Mouse (Mus musculus) CH12.LX (cell line): ENCODE measurements around the gene Ralb. TPM values are rescaled to one million over a fixed set of nuclear protein-coding genes. Genes with fewer than 3 reads are reported as not detected.

ENCODE experiments used
- DNase-seq: peaks from one replicate; pipeline ENCODE4 v3.0.0-alpha.2; 2013; ENCODE audit errors: extremely low read depth
- H3K27ac ChIP-seq: 2 replicates; pipeline ENCODE4 v1.5.1; 2012; ENCODE audit warnings: low read depth, mild to moderate bottlenecking, control low read depth, moderate library complexity; ENCODE audit not compliant: insufficient read depth
- H3K27me3 ChIP-seq: replicated peaks from 2 replicates; pipeline ENCODE3; 2012; ENCODE audit warnings: inconsistent platforms
- H3K36me3 ChIP-seq, 2 experiments: replicated peaks in 1 of 2; 2 replicates each; pipeline versions ENCODE3 to v1.6.1; 2012; ENCODE audit warnings: inconsistent platforms in 1 of 2, low read length in 1 of 2, mild to moderate bottlenecking in 1 of 2, mixed read lengths in 1 of 2, moderate library complexity in 1 of 2; ENCODE audit not compliant: control insufficient read depth in 1 of 2, insufficient read depth in 1 of 2
- H3K4me1 ChIP-seq, 2 experiments: 2 replicates each; pipeline ENCODE4 v1.6.1; 2012; ENCODE audit warnings: inconsistent platforms in 1 of 2, moderate library complexity in 1 of 2; ENCODE audit not compliant: insufficient read depth in 2 of 2, control insufficient read depth in 1 of 2
- H3K4me2 ChIP-seq: 2 replicates; pipeline ENCODE4 v1.6.1; 2012; ENCODE audit warnings: low read depth, mild to moderate bottlenecking, control low read depth; ENCODE audit not compliant: poor library complexity, insufficient read depth, severe bottlenecking
- H3K4me3 ChIP-seq, 3 experiments: fragments of 150-350 bp in 1 of 3; sonication (generic) in 1 of 3; replicated peaks in 1 of 3; 2 replicates each; pipeline versions ENCODE3 to v1.5.1; 2011 to 2012; ENCODE audit warnings: low read depth in 2 of 3, low read length in 2 of 3, mild to moderate bottlenecking in 2 of 3, moderate library complexity in 2 of 3, control low read depth in 1 of 3, improper control_type of control experiment in 1 of 3, inconsistent platforms in 1 of 3, mixed read lengths in 1 of 3; ENCODE audit not compliant: poor library complexity in 1 of 3
- H3K79me2 ChIP-seq: replicated peaks from 2 replicates; pipeline ENCODE4 v1.6.1; 2012; ENCODE audit warnings: mild to moderate bottlenecking, moderate library complexity; ENCODE audit not compliant: control insufficient read depth, poor library complexity, insufficient read depth, severe bottlenecking; ENCODE audit errors: extremely low read depth
- H3K9ac ChIP-seq: 2 replicates; pipeline ENCODE4 v1.6.1; 2012; ENCODE audit warnings: low read depth, mild to moderate bottlenecking, control low read depth, moderate library complexity; ENCODE audit not compliant: insufficient read depth
- H3K9me3 ChIP-seq: replicated peaks from 2 replicates; pipeline ENCODE3; 2012; ENCODE audit warnings: low read length, inconsistent platforms, mixed read lengths
- BHLHE40 ChIP-seq: IDR thresholded peaks from 2 replicates; pipeline ENCODE4 v1.6.1; 2011; ENCODE audit warnings: mild to moderate bottlenecking, low read depth, low read length, improper control_type of control experiment
- CHD1 ChIP-seq: IDR thresholded peaks from 2 replicates; pipeline ENCODE4 v1.6.1; 2012; ENCODE audit warnings: low read depth, low read length, improper control_type of control experiment, inconsistent platforms
- CTCF ChIP-seq, 2 experiments: IDR thresholded peaks in 1 of 2; conservative IDR thresholded peaks in 1 of 2; 2 replicates each; pipeline ENCODE4 v1.5.1; 2011 to 2012; ENCODE audit warnings: low read depth in 2 of 2, low read length in 2 of 2, improper control_type of control experiment in 1 of 2, inconsistent platforms in 1 of 2, mild to moderate bottlenecking in 1 of 2, moderate library complexity in 1 of 2
- E2F4 ChIP-seq: IDR thresholded peaks from 2 replicates; pipeline ENCODE4 v1.6.1; 2011; ENCODE audit warnings: low read depth, low read length, improper control_type of control experiment; ENCODE audit not compliant: insufficient replicate concordance
- EP300 ChIP-seq: IDR thresholded peaks from 2 replicates; pipeline ENCODE4 v1.6.1; 2011; ENCODE audit warnings: low read length, improper control_type of control experiment
- ETS1 ChIP-seq: conservative IDR thresholded peaks from 2 replicates; pipeline ENCODE4 v1.6.1; 2012; ENCODE audit warnings: low read depth, mild to moderate bottlenecking, inconsistent platforms, low read length, improper control_type of control experiment, moderate library complexity
- GABPA ChIP-seq: IDR thresholded peaks from 2 replicates; pipeline ENCODE4 v1.6.1; 2012; ENCODE audit warnings: low read depth, low read length, improper control_type of control experiment, inconsistent platforms; ENCODE audit not compliant: insufficient replicate concordance
- HCFC1 ChIP-seq: IDR thresholded peaks from 2 replicates; pipeline ENCODE4 v1.6.1; 2012; ENCODE audit warnings: low read depth, mild to moderate bottlenecking, inconsistent platforms, low read length, improper control_type of control experiment
- IRF4 ChIP-seq: IDR thresholded peaks from 2 replicates; pipeline ENCODE4 v1.6.1; 2014; ENCODE audit warnings: low read depth, mild to moderate bottlenecking, inconsistent platforms, low read length, improper control_type of control experiment
- JUN ChIP-seq: IDR thresholded peaks from 2 replicates; pipeline ENCODE4 v1.6.1; 2011; ENCODE audit warnings: low read depth, mild to moderate bottlenecking, low read length, improper control_type of control experiment, moderate library complexity; ENCODE audit not compliant: insufficient read depth
- JUND ChIP-seq: conservative IDR thresholded peaks from 2 replicates; pipeline ENCODE4 v1.6.1; 2011; ENCODE audit warnings: low read depth, low read length, improper control_type of control experiment
- KAT2A ChIP-seq: IDR thresholded peaks from 2 replicates; pipeline ENCODE4 v1.6.1; 2012; ENCODE audit warnings: low read length, improper control_type of control experiment, inconsistent platforms; ENCODE audit not compliant: insufficient replicate concordance
- NELFE ChIP-seq: IDR thresholded peaks from 2 replicates; pipeline ENCODE4 v1.6.1; 2011; ENCODE audit warnings: low read depth, low read length, improper control_type of control experiment
- NRF1 ChIP-seq: IDR thresholded peaks from 2 replicates; pipeline ENCODE4 v1.6.1; 2014; ENCODE audit warnings: low read depth, mild to moderate bottlenecking, inconsistent platforms, low read length, improper control_type of control experiment, moderate library complexity
- PAX5 ChIP-seq: IDR thresholded peaks from 2 replicates; pipeline ENCODE4 v1.6.1; 2012; ENCODE audit warnings: low read length, inconsistent platforms, mixed read lengths
- RAD21 ChIP-seq: IDR thresholded peaks from 2 replicates; pipeline ENCODE4 v1.6.1; 2011; ENCODE audit warnings: low read depth, mild to moderate bottlenecking, low read length, improper control_type of control experiment, moderate library complexity
- RCOR1 ChIP-seq: conservative IDR thresholded peaks from 2 replicates; pipeline ENCODE4 v1.6.1; 2012; ENCODE audit warnings: low read depth, mild to moderate bottlenecking, inconsistent platforms, low read length, improper control_type of control experiment
- SIN3A ChIP-seq: IDR thresholded peaks from 2 replicates; pipeline ENCODE4 v1.6.1; 2012; ENCODE audit warnings: low read length, improper control_type of control experiment, inconsistent platforms
- TBP ChIP-seq: conservative IDR thresholded peaks from 2 replicates; pipeline ENCODE4 v1.6.1; 2011; ENCODE audit warnings: low read depth, low read length, improper control_type of control experiment
- TCF12 ChIP-seq: IDR thresholded peaks from 2 replicates; pipeline ENCODE4 v1.6.1; 2014; ENCODE audit warnings: low read depth, mild to moderate bottlenecking, inconsistent platforms, low read length, improper control_type of control experiment
- UBTF ChIP-seq: IDR thresholded peaks from 2 replicates; pipeline ENCODE4 v1.6.1; 2012; ENCODE audit warnings: low read depth, mild to moderate bottlenecking, inconsistent platforms, low read length, improper control_type of control experiment, moderate library complexity
- USF1 ChIP-seq: IDR thresholded peaks from 2 replicates; pipeline ENCODE4 v1.6.1; 2014; ENCODE audit warnings: low read depth, mild to moderate bottlenecking, inconsistent platforms, low read length, improper control_type of control experiment
- ZMIZ1 ChIP-seq: IDR thresholded peaks from 2 replicates; pipeline ENCODE4 v1.6.1; 2012; ENCODE audit warnings: low read depth, mild to moderate bottlenecking, inconsistent platforms, low read length, improper control_type of control experiment
- ZNF384 ChIP-seq: IDR thresholded peaks from 2 replicates; pipeline ENCODE4 v1.6.1; 2012; ENCODE audit warnings: low read depth, low read length, improper control_type of control experiment, inconsistent platforms
- dilution Hi-C: fragments of 300-500 bp; cut with MboI; formaldehyde crosslinking; loops from 2 replicates; pipeline ENCODE4 v1.14.3; 2020; ENCODE audit warnings: low sequenced_read_pairs; ENCODE audit not compliant: extremely low pct_unique_long_range_greater_than_20kb, extremely low pct_ligation_motif_present
- in situ Hi-C: fragments of 300-500 bp; cut with MboI; formaldehyde crosslinking; loops from 3 replicates; pipeline ENCODE4 v1.14.3; 2019; ENCODE audit warnings: low sequenced_read_pairs, low pct_ligation_motif_present, low pct_unique_long_range_greater_than_20kb, mixed read lengths
- polyA plus RNA-seq: library from polyadenylated mRNA; unstranded; fragments of >175 nt; gene quantifications from 2 replicates; pipeline ENCODE4 v1.2.1, GENCODE M21; 2012; ENCODE audit warnings: low read depth; ENCODE audit not compliant: insufficient read length
- total RNA-seq, 2 experiments: library from RNA; depleted of rRNA; stranded (reverse); fragments of 300-350 nt in 1 of 2; fragments of >200 nt in 1 of 2; gene quantifications; 2 replicates each; pipeline ENCODE4 v1.2.3; 2012 to 2014

The Ralb gene
- total and polyA plus RNA-seq, 3 experiments = 18.2 to 28.7 (median 22.9) TPM

DNA sequence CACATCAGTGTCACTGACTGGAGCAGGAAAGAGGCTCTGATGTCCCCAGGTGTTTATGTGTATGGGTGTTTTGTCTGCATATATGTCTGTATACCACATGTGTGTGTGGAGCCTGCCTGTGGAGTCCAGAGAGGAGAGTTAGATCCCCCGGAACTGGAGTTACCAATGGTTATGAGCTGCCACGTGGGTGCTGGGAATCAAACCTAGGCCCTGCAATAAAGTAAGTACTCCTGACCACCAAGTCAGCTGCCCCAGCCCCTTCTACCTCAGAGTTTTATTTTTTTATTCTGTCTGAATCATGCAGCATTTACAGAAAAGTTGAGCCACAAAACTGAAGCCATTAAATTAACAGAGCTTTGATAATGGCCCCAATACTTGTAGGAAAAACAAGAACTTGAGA is 45.5 kb upstream of the Ralb start:
- dilution Hi-C loops = no loop called here
- no peak for DNase-seq
- Histone ChIP-seq H3K79me2 (no peaks in the 10 kb centered on the region), H3K36me3 (peaks cover 0 to 2% of the 10 kb centered on the region in 2 experiments), H3K9me3 (no peaks in the 10 kb centered on the region), H3K4me2 (no peak overlapping the region), H3K9ac (no peak overlapping the region), H3K27ac (no peak overlapping the region), H3K4me1 (no peaks in the 10 kb centered on the region), H3K4me3 (no peak overlapping the region), H3K27me3 (no peaks in the 10 kb centered on the region)
- TF ChIP-seq ZNF384 (no peak), IRF4 (no peak), JUN (no peak), TCF12 (no peak), GABPA (no peak), KAT2A (no peak), NRF1 (no peak), EP300 (no peak), PAX5 (no peak)
- in situ Hi-C loops = loop anchor here (10.0 kb wide), 2 partner anchors 125 to 345 kb away; no protein-coding TSS in a partner anchor

DNA sequence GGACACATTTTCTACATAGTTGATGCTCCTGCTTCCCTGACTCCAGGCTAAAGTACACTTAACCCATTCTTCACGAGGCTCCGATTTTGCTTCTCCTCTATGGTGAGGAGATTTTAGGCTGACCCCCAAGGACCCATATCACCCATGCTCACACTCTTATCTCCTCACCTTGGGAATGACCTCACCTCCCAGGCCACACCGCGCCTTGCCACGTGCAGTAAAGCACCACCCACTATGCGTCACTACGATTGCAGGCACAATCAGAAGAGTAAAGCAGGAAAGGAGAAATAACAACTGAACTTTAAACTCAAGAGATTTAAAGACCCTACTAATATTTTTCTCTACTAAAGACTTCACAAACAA is 44.7 kb upstream of the Ralb start:
- Histone ChIP-seq H3K4me2 (no peak overlapping the region), H3K9ac (no peak overlapping the region), H3K36me3 (peaks cover 0 to 2% of the 10 kb centered on the region in 2 experiments), H3K4me3 (no peak overlapping the region), H3K79me2 (no peaks in the 10 kb centered on the region), H3K9me3 (no peaks in the 10 kb centered on the region), H3K27ac (no peak overlapping the region), H3K27me3 (no peaks in the 10 kb centered on the region), H3K4me1 (no peaks in the 10 kb centered on the region)
- in situ Hi-C loops (no loop called here), dilution Hi-C loops (no loop called here)
- TF ChIP-seq CTCF (conservative IDR thresholded peaks at IDR 0.05 in 1 of 2, IDR thresholded peaks at IDR 0.05 in 1 of 2; ENCODE audit: low read depth in 2 of 2, low read length in 2 of 2) = no peak
- no peak for TF ChIP-seq TBP
- TF ChIP-seq CHD1 = no peak
- no peak for TF ChIP-seq IRF4
- no peak for TF ChIP-seq RAD21
- no peak for TF ChIP-seq NELFE
- TF ChIP-seq E2F4 = no peak
- no peak for TF ChIP-seq KAT2A
- no peak for TF ChIP-seq USF1
- no peak for TF ChIP-seq HCFC1
- no peak for TF ChIP-seq SIN3A
- no peak for TF ChIP-seq ZNF384
- TF ChIP-seq GABPA = no peak
- no peak for TF ChIP-seq ZMIZ1
- TF ChIP-seq JUND = no peak
- no peak for TF ChIP-seq BHLHE40
- no peak for TF ChIP-seq NRF1
- TF ChIP-seq UBTF = no peak
- no peak for TF ChIP-seq RCOR1
- TF ChIP-seq ETS1 = no peak
- no peak for DNase-seq
